Mouse (Mus musculus) stomach, adult 2 months (tissue): Measurements from ENCODE around the gene Rnf215. TPM values are rescaled to one million over a fixed set of nuclear protein-coding genes. Genes with fewer than 3 reads are reported as not detected.

Experiments
- polyA plus RNA-seq: library from polyadenylated mRNA; depleted of rRNA; stranded (reverse); fragments of >200 nt; gene quantifications from 2 replicates; pipeline ENCODE4 v1.2.3, GENCODE M21; 2012; rRNA removed

Gene Rnf215
- 12.9 and 13.4 TPM in 2 replicates for polyA plus RNA-seq

GRCm38 (mm10) chr11:4134986-4135935 lies at the start of gene Rnf215:
Gene Rnf215 (plus strand): TSS chr11:4135202.

GRCm38 (mm10) chr11:4095171-4096053 lies 39.6 kb upstream of the Rnf215 start, which contains the start of gene Mtfp1:
Gene Mtfp1 (minus strand): TSS chr11:4095445.

GRCm38 (mm10) chr11:4122742-4123579 lies 12.0 kb upstream of the Rnf215 start, which contains the start of gene Sec14l2:
Gene Sec14l2 (minus strand): TSS chr11:4123415.

GRCm38 (mm10) chr11:4159808-4160708 lies 25.1 kb downstream of the Rnf215 start, which contains the start of the genes Ccdc157 and Sf3a1:
Gene Ccdc157 (minus strand): TSS chr11:4160293.
Gene Sf3a1 (plus strand): TSS chr11:4160350.

GRCm38 (mm10) chr11:4186486-4187317 lies 51.7 kb downstream of the Rnf215 start, which contains the start of gene Tbc1d10a:
Gene Tbc1d10a (plus strand): TSS chr11:4186789.

Other genes starting within 250 kb of the Rnf215 start
- gene 4921536K21Rik, start 240.1 kb upstream of the Rnf215 start, polyA plus RNA-seq = 0.04 and 0.10 TPM in 2 replicates
- 1.9 and 2.2 TPM in 2 replicates for gene Dusp18, start 240.0 kb upstream of the Rnf215 start, polyA plus RNA-seq
- 8.5 and 12.9 TPM in 2 replicates for gene Slc35e4, start 220.5 kb upstream of the Rnf215 start, polyA plus RNA-seq
- 50.1 and 51.5 TPM in 2 replicates for gene Tcn2, start 203.0 kb upstream of the Rnf215 start, polyA plus RNA-seq
- gene Pes1, start 171.2 kb upstream of the Rnf215 start, polyA plus RNA-seq = 14.7 and 20.1 TPM in 2 replicates
- 0.06 TPM in 1 of 2 replicates, not detected in the other for gene 4930556J24Rik, start 158.4 kb upstream of the Rnf215 start, polyA plus RNA-seq
- 206 and 249 TPM in 2 replicates for gene Gal3st1, start 151.6 kb upstream of the Rnf215 start, polyA plus RNA-seq
- gene Sec14l4, start 103.7 kb upstream of the Rnf215 start, polyA plus RNA-seq = 5.1 and 5.4 TPM in 2 replicates
- not detected in 2 replicates for gene Sec14l3, start 70.4 kb upstream of the Rnf215 start, polyA plus RNA-seq
- gene Mtfp1, start 39.8 kb upstream of the Rnf215 start, polyA plus RNA-seq = 22.0 and 31.2 TPM in 2 replicates
- 0.34 and 0.81 TPM in 2 replicates for gene Sec14l2, start 11.8 kb upstream of the Rnf215 start, polyA plus RNA-seq
- gene Ccdc157, start 25.1 kb downstream of the Rnf215 start, polyA plus RNA-seq = 2.2 and 2.9 TPM in 2 replicates
- 12.3 and 12.9 TPM in 2 replicates for gene Sf3a1, start 25.1 kb downstream of the Rnf215 start, polyA plus RNA-seq
- 40.3 and 50.5 TPM in 2 replicates for gene Tbc1d10a, start 51.6 kb downstream of the Rnf215 start, polyA plus RNA-seq
- 9.6 and 11.2 TPM in 2 replicates for gene Castor1, start 83.0 kb downstream of the Rnf215 start, polyA plus RNA-seq
- gene Osm, start 101.2 kb downstream of the Rnf215 start, polyA plus RNA-seq = 0.13 and 0.26 TPM in 2 replicates
- 0.38 and 0.77 TPM in 2 replicates for gene Lif, start 122.4 kb downstream of the Rnf215 start, polyA plus RNA-seq